Mouse (Mus musculus) MEL (cell line): ENCODE data around the gene Slf1. TPM values are rescaled to one million over a fixed set of nuclear protein-coding genes. Genes with fewer than 3 reads are reported as not detected.

Experiments used
- DNase-seq: peaks from one replicate; pipeline ENCODE4 v3.0.0; 2011; ENCODE audit warnings: low read depth, low spot score
- H3K27ac ChIP-seq: 2 replicates; pipeline ENCODE4 v1.5.1; 2012; ENCODE audit warnings: low read depth, mild to moderate bottlenecking, control low read depth, low read length, moderate library complexity; ENCODE audit not compliant: control insufficient read depth
- H3K27me3 ChIP-seq, 2 experiments: fragments of 150-350 bp in 1 of 2; sonication (generic) in 1 of 2; 2 replicates each; pipeline ENCODE4 v1.6.1; 2012; ENCODE audit warnings: low read length in 2 of 2, mild to moderate bottlenecking in 2 of 2, improper control_type of control experiment in 1 of 2, moderate library complexity in 1 of 2; ENCODE audit not compliant: insufficient read depth in 2 of 2, control insufficient read depth in 1 of 2
- H3K36me3 ChIP-seq, 2 experiments: 2 replicates each; pipeline ENCODE4 v1.6.1; 2012 to 2014; ENCODE audit warnings: low read length in 2 of 2, improper control_type of control experiment in 1 of 2, inconsistent platforms in 1 of 2, mild to moderate bottlenecking in 1 of 2; ENCODE audit not compliant: insufficient read depth in 2 of 2, control insufficient read depth in 1 of 2
- H3K4me1 ChIP-seq, 2 experiments: fragments of 150-350 bp in 1 of 2; sonication (generic) in 1 of 2; 2 replicates each; pipeline ENCODE4 v1.6.1; 2012; ENCODE audit warnings: low read length in 2 of 2, improper control_type of control experiment in 1 of 2, mild to moderate bottlenecking in 1 of 2; ENCODE audit not compliant: insufficient read depth in 2 of 2, control insufficient read depth in 1 of 2
- H3K4me3 ChIP-seq, 2 experiments: fragments of 150-350 bp in 1 of 2; sonication (generic) in 1 of 2; 2 replicates each; pipeline ENCODE4 v1.5.1; 2012; ENCODE audit warnings: low read depth in 2 of 2, low read length in 2 of 2, mild to moderate bottlenecking in 2 of 2, moderate library complexity in 2 of 2, control low read depth in 1 of 2, improper control_type of control experiment in 1 of 2; ENCODE audit not compliant: control insufficient read depth in 1 of 2, insufficient read depth in 1 of 2
- H3K79me2 ChIP-seq: 2 replicates; pipeline ENCODE4 v1.6.1; 2012; ENCODE audit warnings: mild to moderate bottlenecking, low read length, moderate library complexity; ENCODE audit not compliant: control insufficient read depth, poor library complexity, insufficient read depth
- H3K9ac ChIP-seq: 2 replicates; pipeline ENCODE4 v1.6.1; 2012; ENCODE audit warnings: low read depth, mild to moderate bottlenecking, control low read depth, low read length, moderate library complexity; ENCODE audit not compliant: control insufficient read depth, poor library complexity, severe bottlenecking
- H3K9me3 ChIP-seq: fragments of 150-350 bp; sonication (generic); replicated peaks from 2 replicates; pipeline ENCODE4 v1.6.1; 2012; ENCODE audit warnings: mild to moderate bottlenecking, low read length, improper control_type of control experiment, moderate library complexity; ENCODE audit not compliant: insufficient read depth
- CHD2 ChIP-seq: IDR thresholded peaks from 2 replicates; pipeline ENCODE4 v1.6.1; 2011; ENCODE audit warnings: low read length, improper control_type of control experiment
- EP300 ChIP-seq, 2 experiments: IDR thresholded peaks; 2 replicates each; pipeline ENCODE4 v1.6.1; 2011; ENCODE audit warnings: improper control_type of control experiment in 2 of 2, low read length in 2 of 2, low read depth in 1 of 2, mild to moderate bottlenecking in 1 of 2
- GABPA ChIP-seq: IDR thresholded peaks from 2 replicates; pipeline ENCODE4 v1.6.1; 2012; ENCODE audit warnings: low read depth, mild to moderate bottlenecking, inconsistent platforms, low read length, improper control_type of control experiment, moderate library complexity
- GATA1 ChIP-seq: IDR thresholded peaks from 2 replicates; pipeline ENCODE4 v1.6.1; 2011; ENCODE audit warnings: low read depth, low read length, improper control_type of control experiment
- MAFK ChIP-seq: IDR thresholded peaks from 2 replicates; pipeline ENCODE4 v1.6.1; 2011; ENCODE audit warnings: low read depth, mild to moderate bottlenecking, low read length, improper control_type of control experiment, borderline replicate concordance
- MYB ChIP-seq: IDR thresholded peaks from 2 replicates; pipeline ENCODE4 v1.6.1; 2011; ENCODE audit warnings: mild to moderate bottlenecking, low read depth, low read length, improper control_type of control experiment
- POLR2A ChIP-seq, 2 experiments: IDR thresholded peaks; 2 replicates each; pipeline ENCODE4 v1.6.1; 2011 to 2012; ENCODE audit warnings: low read length in 2 of 2, mild to moderate bottlenecking in 2 of 2, control low read depth in 1 of 2, improper control_type of control experiment in 1 of 2, low read depth in 1 of 2, moderate library complexity in 1 of 2; ENCODE audit not compliant: control insufficient read depth in 1 of 2, insufficient read depth in 1 of 2, poor library complexity in 1 of 2
- RCOR1 ChIP-seq: IDR thresholded peaks from 2 replicates; pipeline ENCODE4 v1.6.1; 2012; ENCODE audit warnings: low read depth, mild to moderate bottlenecking, inconsistent platforms, low read length, improper control_type of control experiment
- SIN3A ChIP-seq: IDR thresholded peaks from 2 replicates; pipeline ENCODE4 v1.6.1; 2012; ENCODE audit warnings: low read length, improper control_type of control experiment, inconsistent platforms
- SMC3 ChIP-seq: IDR thresholded peaks from 2 replicates; pipeline ENCODE4 v1.6.1; 2011; ENCODE audit warnings: low read depth, low read length, improper control_type of control experiment
- TBP ChIP-seq: IDR thresholded peaks from 2 replicates; pipeline ENCODE4 v1.8.0; 2011; ENCODE audit warnings: low read depth, low read length, improper control_type of control experiment
- TCF12 ChIP-seq: IDR thresholded peaks from 2 replicates; pipeline ENCODE4 v1.6.1; 2014; ENCODE audit warnings: low read depth, mild to moderate bottlenecking, inconsistent platforms, low read length, improper control_type of control experiment, moderate library complexity
- UBTF ChIP-seq: IDR thresholded peaks from 2 replicates; pipeline ENCODE4 v1.6.1; 2012; ENCODE audit warnings: low read depth, mild to moderate bottlenecking, inconsistent platforms, low read length, improper control_type of control experiment, moderate library complexity, borderline replicate concordance; ENCODE audit not compliant: insufficient read depth
- ZC3H11A ChIP-seq: IDR thresholded peaks from 2 replicates; pipeline ENCODE4 v1.6.1; 2012; ENCODE audit warnings: low read depth, mild to moderate bottlenecking, inconsistent platforms, low read length, improper control_type of control experiment
- ZMIZ1 ChIP-seq: IDR thresholded peaks from 2 replicates; pipeline ENCODE4 v1.6.1; 2012; ENCODE audit warnings: low read depth, mild to moderate bottlenecking, inconsistent platforms, low read length, improper control_type of control experiment, moderate library complexity
- polyA plus RNA-seq, 2 experiments: library from polyadenylated mRNA; stranded (reverse) in 1 of 2; unstranded in 1 of 2; fragments of >175 nt in 1 of 2; fragments of >200 nt in 1 of 2; gene quantifications; 2 replicates each; pipeline versions ENCODE4 v1.2.1 to v1.2.4; 2012; ENCODE audit warnings: low replicate concordance in 2 of 2, low read depth in 1 of 2; ENCODE audit not compliant: insufficient read length in 2 of 2, insufficient read depth in 1 of 2, missing spikeins in 1 of 2
- total RNA-seq: library from RNA; depleted of rRNA; stranded (reverse); fragments of 300-350 nt; gene quantifications from 2 replicates; pipeline ENCODE4 v1.2.3, GENCODE M21; 2012

The Slf1 gene
- total and polyA plus RNA-seq, 3 experiments = 16.9 to 20.9 TPM; not detected in 1

- TF ChIP-seq TBP (no peak), MAFK (no peak), CHD2 (no peak), MYB (no peak), SMC3 (no peak), TCF12 (no peak), ZMIZ1 (no peak)
- TF ChIP-seq, all 39 proteins: peak for 0
- Histone ChIP-seq H3K4me1 (no peaks in the 10 kb centered on the region), H3K9me3 (no peaks in the 10 kb centered on the region)
These were observed 66.4 kb downstream of the Slf1 start for GRCm38 (mm10) chr13:77068847-77069246.

GRCm38 (mm10) chr13:77063221-77063620 lies 72.1 kb downstream of the Slf1 start:
- no peak overlapping the region for H3K4me3 ChIP-seq
- no peaks in the 10 kb centered on the region for H3K27me3 ChIP-seq
- DNase-seq = peak; percentile 16
- H3K4me1 ChIP-seq = 0 out of 4 replicates have a peak, but pooled peaks cover 0 to 1% of the 10 kb centered on the region in 2 experiments
- H3K9ac ChIP-seq = no peak overlapping the region
- no peaks in the 10 kb centered on the region for H3K9me3 ChIP-seq
- no peaks in the 10 kb centered on the region for H3K79me2 ChIP-seq
- TF ChIP-seq EP300 (IDR thresholded peaks at IDR 0.05; ENCODE audit: low read depth in 1 of 2, low read length in 2 of 2) = peak; percentile 33 to 37; a peak in 2 of 4 replicates
- TF ChIP-seq TCF12 = no peak
- peak; percentile 34; the same call in 1 of the 2 replicates for TF ChIP-seq GATA1
- TF ChIP-seq RCOR1 = peak; percentile 49; the same call in 1 of the 2 replicates
- H3K36me3 ChIP-seq = peaks cover 4 to 5% of the 10 kb centered on the region in 2 experiments; a peak in 3 of 4 replicates
- no peak overlapping the region for H3K27ac ChIP-seq

More at GRCm38 (mm10) chr13:77068847-77069246, 66.4 kb downstream of the Slf1 start:
- Histone ChIP-seq H3K9ac (no peak overlapping the region), H3K4me3 (no peak overlapping the region), H3K79me2 (no peaks in the 10 kb centered on the region), H3K27me3 (no peaks in the 10 kb centered on the region), H3K36me3 (peaks cover 2 to 3% of the 10 kb centered on the region in 2 experiments; a peak in 2 of 4 replicates), H3K27ac (no peak overlapping the region)
- DNase-seq = no peak

DNA sequence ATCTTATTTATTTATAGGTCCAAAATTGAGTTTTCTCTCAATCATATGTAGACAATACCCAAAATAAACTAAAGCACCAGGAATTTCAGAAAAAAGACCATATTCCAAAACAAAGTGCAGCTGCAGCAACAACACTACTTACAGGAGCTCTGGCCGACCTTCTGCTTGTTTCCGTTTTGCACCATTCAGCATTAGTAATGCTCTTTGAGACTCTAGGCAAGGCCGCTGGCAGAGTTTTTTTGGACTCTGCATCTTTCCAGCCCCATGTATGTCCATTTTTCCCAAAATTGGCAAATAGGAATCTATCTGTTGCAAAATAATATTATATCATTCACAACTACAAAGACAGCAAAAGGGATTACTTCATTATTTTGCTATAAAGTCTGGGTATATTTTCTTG lies 85.5 kb downstream of the Slf1 start:
- Histone ChIP-seq H3K9ac (no peak overlapping the region), H3K9me3 (no peaks in the 10 kb centered on the region)
- TF ChIP-seq SMC3 (no peak), SIN3A (no peak), ZC3H11A (no peak), POLR2A (IDR thresholded peaks at IDR 0.05; ENCODE audit: control insufficient read depth in 1 of 2, insufficient read depth in 1 of 2, low read depth in 1 of 2, low read length in 2 of 2, poor library complexity in 1 of 2) (no peak), MYB (no peak), GABPA (no peak), UBTF (no peak)

More for the DNA sequence above, 85.5 kb downstream of the Slf1 start:
- Histone ChIP-seq H3K27me3 (no peaks in the 10 kb centered on the region), H3K79me2 (no peaks in the 10 kb centered on the region), H3K36me3 (peaks cover 0 to 3% of the 10 kb centered on the region in 2 experiments; a peak in 2 of 4 replicates), H3K4me1 (no peaks in the 10 kb centered on the region), H3K4me3 (no peak overlapping the region), H3K27ac (no peak overlapping the region)
- DNase-seq = no peak
